ENCODE assay signal across 8 mouse cellular contexts in the genomic region with DNA sequence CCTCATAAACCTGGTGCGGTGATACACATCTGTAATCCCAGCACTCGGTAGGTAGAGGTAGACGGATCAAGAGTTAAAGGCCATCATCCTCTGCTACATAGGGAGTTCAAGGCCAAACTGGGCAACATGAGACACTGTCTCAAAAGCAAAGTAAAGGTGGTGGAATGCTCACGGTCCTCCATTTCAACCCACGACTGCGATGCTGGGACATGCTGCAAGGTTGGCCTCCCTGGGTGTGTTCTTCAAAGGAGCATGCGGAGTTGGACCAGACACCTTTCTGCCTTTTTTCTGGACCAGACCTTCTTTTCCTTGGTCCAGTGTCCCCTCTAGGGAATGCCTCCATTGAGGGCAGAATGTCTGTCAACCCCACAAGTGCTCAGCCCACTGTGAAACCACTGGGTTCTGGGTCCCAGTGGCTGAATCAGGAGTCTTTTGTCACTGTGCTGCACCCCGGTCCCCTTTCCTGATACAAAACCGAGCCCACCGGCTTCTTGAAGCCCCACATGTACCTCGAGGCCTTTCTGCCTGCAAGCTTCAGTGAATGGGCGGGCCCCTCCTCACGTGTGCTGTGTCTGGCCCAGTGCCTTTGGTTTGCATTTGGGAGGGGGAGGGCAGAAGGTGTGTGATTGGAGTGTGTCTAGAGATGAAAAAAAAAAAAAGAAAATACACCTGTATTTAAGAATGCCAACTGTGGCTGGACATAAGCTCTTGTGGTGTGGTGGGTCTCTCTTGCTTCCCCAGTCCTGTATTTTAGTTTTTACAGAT. TPM values are rescaled to one million over a fixed set of nuclear protein-coding genes. Genes with fewer than 3 reads are reported as not detected.
DNase-seq lines count a peak whose midpoint lies in the region; ATAC-seq and TF ChIP-seq lines count a peak whose summit lies in the region.

No protein-coding gene starts in this region.

- H3K27ac ChIP-seq in heart, embryonic 11.5 days (ENCODE audit: low read depth, low read length), result peak overlapping the region; percentile 57; the same call in 1 of the 2 replicates
- peak overlapping the region; percentile 1; the same call in 1 of the 2 replicates for H3K27ac ChIP-seq in midbrain, embryonic 11.5 days (ENCODE audit: low read depth, low read length)
- no peak overlapping the region for H3K27ac ChIP-seq in midbrain, postnatal 0 days (ENCODE audit: low read depth, low read length)
- H3K27ac ChIP-seq in hindbrain, embryonic 13.5 days, result peak overlapping the region; percentile 97
- H3K27ac ChIP-seq in stomach, postnatal 0 days (replicated peaks), result no peak overlapping the region

- peaks cover 26% of the 10 kb centered on the region for H3K4me1 ChIP-seq in heart, embryonic 11.5 days (ENCODE audit: control insufficient read depth, insufficient read depth, low read length)
- H3K4me1 ChIP-seq in midbrain, embryonic 11.5 days (ENCODE audit: control insufficient read depth, insufficient read depth, low read length), result peaks cover 23% of the 10 kb centered on the region
- peaks cover 10% of the 10 kb centered on the region for H3K4me1 ChIP-seq in midbrain, postnatal 0 days (ENCODE audit: insufficient read depth, low read length)
- peaks cover 32% of the 10 kb centered on the region for H3K4me1 ChIP-seq in hindbrain, embryonic 13.5 days (replicated peaks)
- peaks cover 7% of the 10 kb centered on the region for H3K4me1 ChIP-seq in stomach, postnatal 0 days (replicated peaks; ENCODE audit: control insufficient read depth, insufficient read depth)

- H3K9me3 ChIP-seq in heart, embryonic 11.5 days (replicated peaks; ENCODE audit: control insufficient read depth, low read length), result no peaks in the 10 kb centered on the region
- H3K9me3 ChIP-seq in midbrain, embryonic 11.5 days (ENCODE audit: control insufficient read depth, low read length), result no peaks in the 10 kb centered on the region
- H3K9me3 ChIP-seq in midbrain, postnatal 0 days (ENCODE audit: low read length), result no peaks in the 10 kb centered on the region
- no peaks in the 10 kb centered on the region for H3K9me3 ChIP-seq in hindbrain, embryonic 13.5 days
- H3K9me3 ChIP-seq in stomach, postnatal 0 days (ENCODE audit: control insufficient read depth, low read length), result no peaks in the 10 kb centered on the region

- no peak for DNase-seq in heart, postnatal 25 days (ENCODE audit: low spot score)
- no peak for DNase-seq in midbrain, embryonic 11.5 days (ENCODE audit: low spot score, missing footprints)
- no peak for DNase-seq in midbrain, postnatal 0 days (ENCODE audit: low spot score)
- peak; percentile 54 for DNase-seq in stomach, postnatal 0 days (ENCODE audit: low spot score)
- DNase-seq in spleen, postnatal 36 days (ENCODE audit: low spot score in 2 of 2), result no peak

- H3K36me3 ChIP-seq in heart, embryonic 11.5 days (ENCODE audit: control insufficient read depth, insufficient read depth, low read length), result peaks cover 18% of the 10 kb centered on the region
- H3K36me3 ChIP-seq in midbrain, embryonic 11.5 days (ENCODE audit: control insufficient read depth, insufficient read depth, low read length), result peaks cover 17% of the 10 kb centered on the region
- H3K36me3 ChIP-seq in midbrain, postnatal 0 days (ENCODE audit: insufficient read depth, low read length), result peaks cover 27% of the 10 kb centered on the region
- H3K36me3 ChIP-seq in hindbrain, embryonic 13.5 days, result peaks cover 58% of the 10 kb centered on the region
- peaks cover 22% of the 10 kb centered on the region for H3K36me3 ChIP-seq in stomach, postnatal 0 days (ENCODE audit: control insufficient read depth, insufficient read depth, low read length)

- intact Hi-C loops in heart, postnatal 25 days (cut with DNase I), result no loop called here

- no peak for ATAC-seq in heart, embryonic 11.5 days (replicated peaks; ENCODE audit: insufficient number of reproducible peaks, low FRiP score, low TSS enrichment)
- ATAC-seq in midbrain, embryonic 11.5 days (ENCODE audit: low FRiP score), result no peak
- ATAC-seq in midbrain, postnatal 0 days (ENCODE audit: low FRiP score), result no peak
- ATAC-seq in hindbrain, embryonic 13.5 days (ENCODE audit: low FRiP score), result no peak
- ATAC-seq in stomach, postnatal 0 days (ENCODE audit: low FRiP score, low TSS enrichment), result no peak
- no peak for ATAC-seq in inflammation-experienced regulatory T-cells, adult 6 months

- H3K4me3 ChIP-seq in heart, embryonic 11.5 days (ENCODE audit: low read depth, low read length), result 0 out of 2 replicates have a peak overlapping the region, but pooled peaks have one; percentile 8
- H3K4me3 ChIP-seq in midbrain, embryonic 11.5 days (ENCODE audit: low read depth, low read length), result no peak overlapping the region
- no peak overlapping the region for H3K4me3 ChIP-seq in midbrain, postnatal 0 days (ENCODE audit: low read depth, low read length)
- H3K4me3 ChIP-seq in hindbrain, embryonic 13.5 days, result no peak overlapping the region
- H3K4me3 ChIP-seq in stomach, postnatal 0 days (ENCODE audit: low read depth, low read length), result no peak overlapping the region

- no peaks in the 10 kb centered on the region for H3K27me3 ChIP-seq in heart, embryonic 11.5 days (ENCODE audit: control insufficient read depth, insufficient read depth, low read length)
- no peaks in the 10 kb centered on the region for H3K27me3 ChIP-seq in midbrain, embryonic 11.5 days (ENCODE audit: control insufficient read depth, insufficient read depth, low read length)
- no peaks in the 10 kb centered on the region for H3K27me3 ChIP-seq in midbrain, postnatal 0 days (ENCODE audit: insufficient read depth, low read length)
- no peaks in the 10 kb centered on the region for H3K27me3 ChIP-seq in hindbrain, embryonic 13.5 days
- H3K27me3 ChIP-seq in stomach, postnatal 0 days (ENCODE audit: control insufficient read depth, insufficient read depth, low read length), result no peaks in the 10 kb centered on the region

- 77% methylated on average over 13 of the region's 13 CpGs for WGBS in heart, embryonic 11.5 days (ENCODE audit: insufficient replicate concordance)
- WGBS in midbrain, embryonic 11.5 days, result 83% methylated on average over 13 of the region's 13 CpGs
- 83% methylated on average over 13 of the region's 13 CpGs for whole genome bisulfite sequencing in midbrain, postnatal 0 days
- WGBS in hindbrain, embryonic 13.5 days, result 78% methylated on average over 13 of the region's 13 CpGs
- 67% methylated on average over 13 of the region's 13 CpGs for WGBS in stomach, postnatal 0 days

- TF ChIP-seq CTCF in midbrain, postnatal 0 days (IDR thresholded peaks at IDR 0.05), result no peak
- no peak for TF ChIP-seq CTCF in stomach, postnatal 0 days (IDR thresholded peaks at IDR 0.05; ENCODE audit: low read depth)

- no peak overlapping the region for H3K4me2 ChIP-seq in heart, embryonic 11.5 days
- no peak overlapping the region for H3K4me2 ChIP-seq in midbrain, embryonic 11.5 days
- no peak overlapping the region; the same call in 1 of the 2 replicates for H3K4me2 ChIP-seq in midbrain, postnatal 0 days (ENCODE audit: low read depth, low read length, poor library complexity, severe bottlenecking)
- H3K4me2 ChIP-seq in hindbrain, embryonic 13.5 days, result no peak overlapping the region
- H3K4me2 ChIP-seq in stomach, postnatal 0 days (replicated peaks; ENCODE audit: low read depth), result no peak overlapping the region

- no peak overlapping the region for H3K9ac ChIP-seq in heart, embryonic 11.5 days (ENCODE audit: low read depth, low read length)
- no peak overlapping the region for H3K9ac ChIP-seq in midbrain, embryonic 11.5 days (ENCODE audit: low read length)
- no peak overlapping the region for H3K9ac ChIP-seq in midbrain, postnatal 0 days (replicated peaks; ENCODE audit: low read length, poor library complexity, severe bottlenecking)
- H3K9ac ChIP-seq in hindbrain, embryonic 13.5 days, result peak overlapping the region; percentile 95; the same call in 1 of the 2 replicates
- H3K9ac ChIP-seq in stomach, postnatal 0 days (ENCODE audit: low read length), result no peak overlapping the region; the same call in 1 of the 2 replicates

- no peak for TF ChIP-seq EP300 in stomach, postnatal 0 days (optimal IDR thresholded peaks at IDR 0.05)

RNA-seq across cellular contexts. Expression of gene Ftl1, which starts 3.6 kb away (rescaled TPM):
- polyA plus RNA-seq in heart, embryonic 11.5 days (2014; fragmentation: Nextera tagmentation; extraction: Ambion mirVana), result 4,030 and 4,320 TPM in 2 replicates
- 100 to 1,000 TPM; 210 to 232 TPM for total RNA-seq in heart, postnatal 25 days (2021)
- 5,242 and 5,528 TPM in 2 replicates for polyA plus RNA-seq in midbrain, embryonic 11.5 days (2014; fragmentation: Nextera tagmentation; extraction: Ambion mirVana)
- total RNA-seq in midbrain, postnatal 0 days (2014; rRNA removed), result 2,165 and 2,428 TPM in 2 replicates
- 4,797 and 5,109 TPM in 2 replicates for polyA plus RNA-seq in midbrain, postnatal 0 days (2015; fragmentation: Nextera tagmentation; extraction: Ambion mirVana)
- polyA plus RNA-seq in hindbrain, embryonic 13.5 days (2015; fragmentation: Nextera tagmentation; extraction: Ambion mirVana), result 7,019 and 7,066 TPM in 2 replicates
- 3,647 and 3,760 TPM in 2 replicates for polyA plus RNA-seq in stomach, postnatal 0 days (2015; fragmentation: Nextera tagmentation; extraction: Ambion mirVana)
- polyA plus RNA-seq in inflammation-experienced regulatory T-cells, adult 6 months (2017; shearing (Covaris generic)), result 1,000 to 10,000 TPM; 1,271 to 2,003 (median 1,772) TPM

RNA-seq across cellular contexts. Expression of gene Bax, which starts 10.6 kb away (rescaled TPM):
- polyA plus RNA-seq in heart, embryonic 11.5 days (2014; fragmentation: Nextera tagmentation; extraction: Ambion mirVana), result 91.3 and 146 TPM in 2 replicates
- total RNA-seq in heart, postnatal 25 days (2021), result 10 to 100 TPM; 24.7 to 26.7 TPM
- 169 and 201 TPM in 2 replicates for polyA plus RNA-seq in midbrain, embryonic 11.5 days (2014; fragmentation: Nextera tagmentation; extraction: Ambion mirVana)
- 119 and 144 TPM in 2 replicates for total RNA-seq in midbrain, postnatal 0 days (2014; rRNA removed)
- 254 and 258 TPM in 2 replicates for polyA plus RNA-seq in midbrain, postnatal 0 days (2015; fragmentation: Nextera tagmentation; extraction: Ambion mirVana)
- 253 and 271 TPM in 2 replicates for polyA plus RNA-seq in hindbrain, embryonic 13.5 days (2015; fragmentation: Nextera tagmentation; extraction: Ambion mirVana)
- polyA plus RNA-seq in stomach, postnatal 0 days (2015; fragmentation: Nextera tagmentation; extraction: Ambion mirVana), result 119 and 120 TPM in 2 replicates
- polyA plus RNA-seq in inflammation-experienced regulatory T-cells, adult 6 months (2017; shearing (Covaris generic)), result 100 to 1,000 TPM; 138 to 175 (median 143) TPM

RNA-seq across cellular contexts. Expression of gene Ruvbl2, which starts 18.2 kb away (rescaled TPM):
- 98.2 and 104 TPM in 2 replicates for polyA plus RNA-seq in heart, embryonic 11.5 days (2014; fragmentation: Nextera tagmentation; extraction: Ambion mirVana)
- total RNA-seq in heart, postnatal 25 days (2021), result 10 to 100 TPM; 28.5 to 29.3 TPM
- polyA plus RNA-seq in midbrain, embryonic 11.5 days (2014; fragmentation: Nextera tagmentation; extraction: Ambion mirVana), result 168 and 171 TPM in 2 replicates
- total RNA-seq in midbrain, postnatal 0 days (2014; rRNA removed), result 129 and 146 TPM in 2 replicates
- 80.5 and 90.8 TPM in 2 replicates for polyA plus RNA-seq in midbrain, postnatal 0 days (2015; fragmentation: Nextera tagmentation; extraction: Ambion mirVana)
- polyA plus RNA-seq in hindbrain, embryonic 13.5 days (2015; fragmentation: Nextera tagmentation; extraction: Ambion mirVana), result 99.9 and 110 TPM in 2 replicates
- polyA plus RNA-seq in stomach, postnatal 0 days (2015; fragmentation: Nextera tagmentation; extraction: Ambion mirVana), result 46.2 and 46.7 TPM in 2 replicates
- 10 to 100 TPM; 36.7 to 48.4 (median 43.8) TPM for polyA plus RNA-seq in inflammation-experienced regulatory T-cells, adult 6 months (2017; shearing (Covaris generic))

RNA-seq across cellular contexts. Expression of gene Gys1, which starts 21.5 kb away (rescaled TPM):
- polyA plus RNA-seq in heart, embryonic 11.5 days (2014; fragmentation: Nextera tagmentation; extraction: Ambion mirVana), result 99.1 and 106 TPM in 2 replicates
- 10 to 100 TPM; 93.1 to 98.1 TPM for total RNA-seq in heart, postnatal 25 days (2021)
- polyA plus RNA-seq in midbrain, embryonic 11.5 days (2014; fragmentation: Nextera tagmentation; extraction: Ambion mirVana), result 26.5 and 26.8 TPM in 2 replicates
- total RNA-seq in midbrain, postnatal 0 days (2014; rRNA removed), result 11.5 and 19.7 TPM in 2 replicates
- polyA plus RNA-seq in midbrain, postnatal 0 days (2015; fragmentation: Nextera tagmentation; extraction: Ambion mirVana), result 12.0 and 12.2 TPM in 2 replicates
- 21.9 and 23.2 TPM in 2 replicates for polyA plus RNA-seq in hindbrain, embryonic 13.5 days (2015; fragmentation: Nextera tagmentation; extraction: Ambion mirVana)
- 10.1 and 10.6 TPM in 2 replicates for polyA plus RNA-seq in stomach, postnatal 0 days (2015; fragmentation: Nextera tagmentation; extraction: Ambion mirVana)
- polyA plus RNA-seq in inflammation-experienced regulatory T-cells, adult 6 months (2017; shearing (Covaris generic)), result 1 to 10 TPM; 6.7 to 10.0 (median 9.7) TPM

RNA-seq across cellular contexts. Expression of gene Tulp2, which starts 25.6 kb away (rescaled TPM):
- polyA plus RNA-seq in heart, embryonic 11.5 days (2014; fragmentation: Nextera tagmentation; extraction: Ambion mirVana), result 1.5 and 2.2 TPM in 2 replicates
- not detected for total RNA-seq in heart, postnatal 25 days (2021)
- 0.15 TPM in 1 of 2 replicates, not detected in the other for polyA plus RNA-seq in midbrain, embryonic 11.5 days (2014; fragmentation: Nextera tagmentation; extraction: Ambion mirVana)
- total RNA-seq in midbrain, postnatal 0 days (2014; rRNA removed), result not detected in 2 replicates
- 0.37 and 0.67 TPM in 2 replicates for polyA plus RNA-seq in midbrain, postnatal 0 days (2015; fragmentation: Nextera tagmentation; extraction: Ambion mirVana)
- 0.13 and 0.22 TPM in 2 replicates for polyA plus RNA-seq in hindbrain, embryonic 13.5 days (2015; fragmentation: Nextera tagmentation; extraction: Ambion mirVana)
- polyA plus RNA-seq in stomach, postnatal 0 days (2015; fragmentation: Nextera tagmentation; extraction: Ambion mirVana), result 0.32 and 0.42 TPM in 2 replicates
- 1 to 10 TPM in 1 of 3 experiments, under 1 TPM in 2; 0.23 to 1.8 (median 0.29) TPM for polyA plus RNA-seq in inflammation-experienced regulatory T-cells, adult 6 months (2017; shearing (Covaris generic))

Comparison
In these comparisons a context has a peak if more than half of its experiments do, and no peak if none do; other contexts are left out.
1. H3K27ac ChIP-seq: peak in heart, embryonic 11.5 days (single experiment), midbrain, embryonic 11.5 days (single experiment) and hindbrain, embryonic 13.5 days (single experiment); none in midbrain, postnatal 0 days (single experiment) and stomach, postnatal 0 days (single experiment).